Mouse (Mus musculus): Measurements from ENCODE around the gene Cox5b.

The Cox5b gene

DNA sequence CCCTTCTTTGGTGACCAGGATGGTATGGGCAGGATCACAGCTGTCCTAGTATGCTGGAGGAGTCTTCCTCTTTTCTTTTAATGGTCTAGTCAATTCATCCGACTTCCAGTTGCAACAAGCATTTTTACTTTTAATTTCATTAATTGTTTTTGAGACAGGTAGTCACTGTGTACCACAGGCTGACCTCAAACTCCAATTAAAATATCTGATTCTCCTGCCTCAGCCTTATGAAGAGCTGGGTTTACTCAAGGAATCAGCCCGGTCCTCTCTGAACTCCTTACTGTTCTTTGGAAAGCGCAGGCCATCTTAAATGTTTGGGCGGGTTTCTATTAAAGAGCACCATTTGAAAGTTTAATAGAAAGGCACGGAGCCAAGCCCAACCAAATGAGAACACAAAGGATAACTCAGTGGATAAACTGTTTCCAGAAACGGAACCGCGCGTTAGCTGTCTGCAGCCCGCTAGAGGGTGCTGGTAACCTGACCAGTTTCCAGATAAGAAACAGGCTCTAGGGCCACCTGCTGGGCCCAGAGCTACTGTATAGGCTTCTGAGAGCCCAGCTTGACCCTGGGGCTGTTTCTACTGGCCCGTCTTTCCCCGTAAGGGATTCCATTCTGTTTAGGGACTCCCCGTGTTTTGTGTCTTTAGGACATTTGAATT lies 7.3 kb upstream of the Cox5b start:
- peak; percentile 85 for DNase-seq (ENCODE audit: low spot score)

DNA sequence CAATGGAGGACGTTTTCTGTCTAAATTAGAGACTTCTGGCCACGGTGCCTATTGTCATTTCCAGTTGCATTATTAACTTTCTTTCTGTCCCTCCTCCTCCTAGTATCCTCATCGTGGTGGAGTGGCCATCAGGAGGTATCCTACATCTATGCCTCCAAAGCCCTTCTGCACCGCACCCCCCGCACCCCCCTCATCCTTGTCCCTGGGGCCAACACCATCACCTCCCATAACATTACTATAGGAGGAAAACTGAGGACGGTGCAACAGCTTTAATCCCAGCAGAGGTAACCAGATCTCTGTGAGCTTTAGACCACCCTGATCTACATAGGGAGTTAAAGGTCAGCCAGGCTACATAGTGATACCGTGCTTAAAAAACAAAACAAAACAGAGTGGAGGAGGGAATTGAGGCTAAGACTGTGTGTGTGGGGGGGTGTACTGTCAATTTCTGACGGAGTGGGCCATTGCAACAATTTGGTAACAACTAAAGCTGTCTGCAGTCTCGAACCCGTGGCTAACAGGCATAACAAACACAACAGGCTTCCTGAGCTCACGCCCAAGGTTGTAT lies 496 bp upstream of the Cox5b start:
- DNase-seq (ENCODE audit: low spot score): no peak

DNA sequence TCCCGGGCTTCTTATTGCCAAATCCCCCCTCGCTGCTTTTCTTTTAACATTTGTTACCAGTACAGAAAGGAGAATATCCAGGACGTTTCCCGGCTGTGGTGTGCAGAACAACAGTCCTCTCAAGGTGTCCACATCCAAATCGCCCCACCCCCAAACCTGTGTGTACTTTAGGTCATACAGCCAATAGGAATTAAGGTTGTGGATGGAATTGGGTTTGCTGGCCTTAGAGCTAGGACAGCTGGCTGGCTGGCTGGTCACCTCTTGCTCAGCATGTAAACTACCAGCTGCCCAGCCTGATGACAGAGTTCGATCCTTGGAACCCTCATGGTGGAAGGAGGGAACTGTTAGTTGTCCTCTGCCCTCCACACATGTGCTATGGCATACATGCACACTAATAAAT lies 3.6 kb downstream of the Cox5b start:
- no peak for DNase-seq (ENCODE audit: low spot score)

DNA sequence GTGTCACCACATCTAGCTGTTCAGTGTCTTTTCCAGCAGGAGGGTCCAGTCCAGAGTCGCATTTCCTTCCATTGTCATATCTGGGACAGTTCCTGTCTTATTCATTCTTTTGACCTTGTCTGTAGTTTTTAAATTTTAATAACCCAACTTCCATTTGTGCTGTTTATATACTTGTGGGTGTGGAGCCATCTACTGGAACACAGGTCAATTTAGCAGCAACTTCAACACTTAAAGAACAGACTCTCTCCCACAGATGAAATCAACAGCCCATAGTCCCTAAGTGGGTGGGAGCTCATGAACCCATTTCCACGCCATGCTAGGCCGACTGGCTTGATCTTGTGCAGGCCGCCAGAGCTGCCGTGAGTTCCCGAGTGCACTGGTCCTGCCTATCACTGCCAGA lies 5.2 kb downstream of the Cox5b start:
- DNase-seq (ENCODE audit: low spot score): no peak

DNA sequence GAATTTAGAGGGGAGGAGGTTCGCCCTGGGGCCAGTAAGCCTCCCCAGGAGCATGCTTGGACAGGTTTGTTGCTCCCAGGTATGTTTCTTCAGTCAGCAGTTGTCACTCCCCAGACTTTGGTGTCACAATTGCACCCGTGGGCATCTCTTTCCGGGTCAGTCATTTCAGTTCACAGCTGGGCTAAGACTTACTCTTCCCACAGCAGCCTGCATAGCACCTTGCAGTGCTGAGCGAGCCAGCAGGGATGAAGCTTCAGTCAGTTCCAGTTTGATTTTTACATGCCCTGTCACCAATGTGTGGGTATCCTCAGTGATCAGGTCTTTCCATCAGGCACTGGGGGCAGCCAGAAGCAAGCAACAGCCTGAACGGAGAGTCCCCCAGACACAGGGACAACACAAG lies 5.8 kb downstream of the Cox5b start:
- DNase-seq (ENCODE audit: low spot score): no peak

DNA sequence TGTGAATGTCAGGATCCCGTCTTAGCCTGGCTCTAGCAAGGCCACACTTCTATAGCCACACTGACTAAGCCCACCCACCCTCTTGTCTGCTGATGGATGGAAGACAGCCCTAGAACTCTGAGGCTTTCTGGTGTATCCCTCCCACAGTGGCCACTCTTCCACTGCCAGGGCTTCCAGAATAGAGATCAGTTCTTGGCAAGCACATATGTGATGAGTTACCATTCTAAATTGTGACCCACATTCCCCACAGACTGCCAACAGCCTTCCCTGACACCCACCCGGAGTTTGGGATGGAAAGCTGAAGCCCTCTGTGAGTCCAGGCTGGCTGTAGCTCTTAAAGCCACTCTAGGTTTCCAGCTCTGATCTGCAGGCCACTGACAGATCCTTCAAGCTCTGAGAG lies 15.9 kb downstream of the Cox5b start:
- no peak for DNase-seq (ENCODE audit: low spot score)

DNA sequence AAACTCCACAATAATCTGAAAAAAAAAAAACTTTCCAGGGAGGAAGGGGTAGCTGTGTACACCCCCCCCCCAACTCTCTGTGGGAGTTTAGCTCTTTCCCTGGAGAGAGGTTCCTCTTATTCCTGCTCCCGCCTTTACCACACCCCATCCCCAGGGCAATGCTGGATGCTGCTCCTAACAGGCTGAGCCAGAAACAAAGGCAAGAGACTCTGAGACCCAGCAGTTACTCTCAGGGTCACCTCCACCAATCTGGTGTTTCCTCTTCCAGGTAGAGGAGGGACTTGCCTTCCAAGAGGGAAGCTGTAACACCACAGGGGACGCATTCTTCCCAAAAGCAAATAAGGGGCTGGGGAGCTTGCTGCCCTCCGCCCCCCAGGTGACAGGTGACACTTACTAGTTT lies 16.5 kb downstream of the Cox5b start:
- DNase-seq (ENCODE audit: low spot score): no peak

DNA sequence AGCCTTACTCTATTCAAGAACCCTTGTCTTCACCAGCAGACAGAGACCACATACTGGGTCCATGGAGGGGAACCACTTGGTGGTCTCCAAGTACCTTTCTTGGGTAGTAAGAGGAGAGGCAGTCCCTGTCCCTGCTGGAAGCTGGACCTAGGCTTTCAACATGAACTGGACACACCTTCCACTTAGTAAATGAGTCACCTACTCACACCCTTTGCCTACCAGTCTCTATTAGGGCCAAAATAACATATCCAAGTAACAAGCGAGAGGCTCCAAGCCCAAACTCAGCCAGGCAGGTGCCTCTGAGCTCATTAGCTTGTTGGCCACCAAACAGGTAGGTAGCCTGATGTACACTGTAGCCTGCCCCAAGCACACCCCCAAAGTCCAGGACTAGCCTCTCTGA lies 17.4 kb downstream of the Cox5b start:
- DNase-seq (ENCODE audit: low spot score): no peak

DNA sequence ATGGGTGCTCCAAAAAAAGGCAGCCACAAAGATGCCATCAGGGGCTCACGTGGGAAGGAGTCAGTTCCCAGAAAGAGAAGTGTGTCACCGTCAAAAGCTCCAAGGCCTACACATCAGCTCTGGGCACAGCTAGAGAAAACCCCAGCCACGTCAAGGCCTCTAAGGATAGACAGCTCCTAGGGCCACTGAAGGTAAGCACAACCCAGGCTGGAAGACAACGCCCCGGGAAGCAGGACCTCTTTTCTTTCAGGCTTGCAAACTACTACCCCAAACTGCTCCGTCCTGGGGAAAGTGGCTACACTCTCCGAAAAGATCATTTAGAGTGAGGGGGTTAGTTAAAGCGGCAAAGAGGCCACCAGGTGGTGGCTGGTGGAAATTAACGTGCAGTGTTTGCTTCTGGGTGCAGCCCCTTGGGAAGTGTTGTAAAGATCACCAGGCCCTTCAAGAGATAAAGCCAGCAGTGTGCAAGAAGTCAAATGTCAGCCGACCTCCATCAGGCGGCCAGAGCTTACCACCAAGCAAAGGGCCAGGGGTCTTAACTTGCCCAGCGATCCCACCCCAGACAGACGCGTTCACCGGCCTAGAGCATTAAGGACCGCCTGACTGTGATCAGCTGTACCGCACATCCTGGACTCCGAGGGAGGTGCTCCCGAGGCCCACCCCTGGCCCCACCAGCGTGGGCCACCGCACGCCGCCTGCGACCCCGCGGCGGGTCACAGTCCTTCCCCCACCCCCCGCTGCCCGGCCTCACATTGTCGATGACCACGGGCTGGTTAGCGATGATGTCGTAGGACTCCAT lies 18.0 kb downstream of the Cox5b start:
- DNase-seq (ENCODE audit: low spot score): peak; percentile 52

DNA sequence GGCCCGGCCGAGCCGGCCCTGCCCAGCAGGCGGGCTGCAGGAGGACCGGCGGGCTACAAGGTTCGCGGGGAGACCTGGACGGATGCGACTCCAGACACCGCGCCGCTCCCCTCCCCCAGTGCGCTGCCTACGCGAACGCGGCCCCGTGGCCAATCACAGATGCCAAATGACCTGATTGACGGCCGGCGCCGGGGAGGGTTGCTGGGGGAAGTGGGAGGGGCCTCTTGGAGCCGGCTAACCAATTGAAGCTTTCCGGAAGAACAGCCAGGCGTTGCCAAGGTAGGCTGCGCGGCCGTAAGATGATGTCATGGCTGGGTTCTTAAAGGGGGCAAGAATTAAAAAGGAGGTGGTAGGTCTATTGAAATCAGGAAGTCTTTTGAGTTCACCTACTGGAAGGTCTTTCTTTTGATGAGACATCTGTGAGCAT lies 18.6 kb downstream of the Cox5b start, which contains the start of gene 4933424G06Rik:
TSS of gene 4933424G06Rik (plus strand) at position 296 of the 427 bp plus-strand sequence.
- peak; percentile 98 for DNase-seq (ENCODE audit: low spot score)

DNA sequence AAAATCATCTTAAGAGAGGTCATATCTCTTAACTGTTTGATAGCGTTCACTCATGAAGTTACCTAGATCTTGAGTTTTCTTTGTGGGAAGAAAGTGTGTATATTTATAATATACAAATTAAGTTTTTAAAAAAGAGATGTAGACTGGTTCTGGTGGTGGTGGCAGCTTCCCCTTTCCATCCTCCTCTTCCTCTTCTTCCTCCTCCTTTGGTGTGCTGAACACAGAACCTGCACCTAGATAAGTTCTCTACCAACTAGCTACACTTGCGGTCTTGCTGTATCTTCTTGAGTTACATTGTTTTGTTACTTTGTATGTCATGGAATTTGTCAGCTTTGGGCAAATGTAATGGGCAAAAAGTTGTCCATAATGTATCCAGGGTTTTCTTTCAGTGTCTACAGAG lies 19.9 kb downstream of the Cox5b start:
- no peak for DNase-seq (ENCODE audit: low spot score)

DNA sequence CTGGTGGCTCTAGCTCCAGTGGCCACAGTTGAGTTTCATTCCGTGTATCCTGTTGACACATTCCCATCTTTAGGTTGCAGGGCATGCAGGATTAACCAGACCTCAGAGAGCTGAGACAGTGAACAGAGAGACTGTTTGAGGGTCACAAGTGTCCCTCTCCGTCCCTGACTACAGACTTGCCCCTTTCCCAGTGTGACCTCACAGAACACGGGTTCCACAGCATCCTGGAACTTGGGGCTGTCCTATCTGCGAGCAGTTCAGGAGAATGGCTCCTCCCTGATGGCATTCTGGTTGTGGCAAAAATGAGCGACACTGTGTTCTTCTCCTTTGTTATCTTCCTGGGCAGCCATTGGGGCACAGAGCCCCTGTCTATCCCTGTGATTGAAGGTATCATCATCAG lies 23.1 kb downstream of the Cox5b start, which contains the start of gene Actr1b:
TSS of gene Actr1b (minus strand) at position 112 of the 400 bp plus-strand sequence.
- DNase-seq (ENCODE audit: low spot score): no peak

DNA sequence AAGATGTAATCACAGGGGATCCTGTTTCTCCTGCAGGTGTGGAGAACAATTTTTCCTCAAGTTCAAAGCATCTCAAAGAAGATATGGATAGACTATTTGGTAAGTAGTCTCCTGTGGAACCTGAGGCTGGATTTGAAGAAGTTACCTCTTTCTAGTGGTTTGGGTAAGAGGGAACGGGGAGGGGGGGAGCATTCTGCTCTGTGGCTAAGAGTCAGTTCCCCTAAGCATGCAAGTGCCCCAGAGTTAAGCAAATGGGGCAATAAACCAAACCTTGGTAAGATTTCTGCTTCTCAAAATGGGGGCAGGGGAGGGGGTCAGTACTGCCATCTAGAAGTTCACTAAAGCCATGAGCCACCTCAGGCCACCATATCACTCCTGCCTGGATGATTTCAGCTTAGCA lies 27.5 kb downstream of the Cox5b start:
- no peak for DNase-seq (ENCODE audit: low spot score)

DNA sequence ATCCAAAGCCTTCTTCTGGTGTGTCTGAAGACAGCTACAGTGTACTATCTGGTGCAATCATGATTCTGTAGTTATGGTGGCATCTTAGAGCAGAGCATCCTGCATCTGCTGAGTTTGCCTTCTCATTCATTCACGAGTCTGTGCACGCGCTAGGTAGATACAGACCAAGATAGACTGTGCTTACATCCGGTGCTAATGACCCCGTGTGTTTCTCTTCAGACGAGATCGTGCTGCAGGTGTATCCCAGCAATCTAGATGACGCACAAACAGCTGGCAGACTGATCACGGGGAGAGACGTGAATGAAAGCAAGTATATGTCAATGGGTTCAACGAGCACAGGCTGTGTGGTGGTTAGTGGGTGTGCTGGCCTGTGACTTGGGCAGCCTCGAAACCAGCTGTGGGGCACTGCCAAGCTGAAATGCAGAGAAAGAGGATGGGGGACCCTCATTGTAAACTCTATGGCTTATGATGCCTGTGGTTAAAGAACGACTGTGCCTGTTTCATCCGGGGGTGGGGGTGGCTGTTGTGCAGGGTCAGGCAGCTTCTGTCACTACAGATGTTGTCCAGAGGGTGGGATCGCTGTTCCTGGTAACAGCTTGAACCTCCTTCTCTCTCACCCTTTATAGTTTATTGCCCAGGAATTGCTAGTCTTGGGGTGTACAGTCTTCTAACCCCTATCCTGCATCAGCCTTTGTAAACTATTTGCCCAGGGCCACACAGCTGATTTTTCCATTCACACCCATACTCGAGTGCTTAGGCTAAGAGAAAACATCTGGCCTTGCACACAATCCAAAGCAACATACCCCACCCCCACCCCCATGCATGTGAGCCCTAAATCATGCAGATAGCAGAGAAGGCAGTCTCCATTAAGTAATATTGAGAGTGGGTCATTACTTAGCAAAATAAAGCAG lies 32.2 kb downstream of the Cox5b start:
- no peak for DNase-seq (ENCODE audit: low spot score)

DNA sequence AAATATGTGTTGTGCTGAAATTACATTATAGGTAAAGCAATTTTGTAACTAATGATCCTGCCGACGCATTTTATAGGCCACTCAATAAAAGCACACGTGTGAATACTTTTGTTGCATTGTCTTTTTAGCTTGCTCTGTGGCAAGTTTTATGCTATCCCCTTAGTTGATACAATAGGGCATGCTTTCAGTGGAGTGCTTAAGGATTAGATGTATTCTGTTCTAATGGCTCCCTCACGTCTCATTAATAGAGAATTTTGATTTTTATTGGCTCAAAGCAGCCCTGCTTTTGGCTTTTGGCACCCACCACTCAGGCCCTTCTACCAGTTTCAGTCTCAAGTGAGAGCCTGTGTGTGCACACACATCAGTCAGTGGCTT lies 32.8 kb downstream of the Cox5b start:
- no peak for DNase-seq (ENCODE audit: low spot score)

DNA sequence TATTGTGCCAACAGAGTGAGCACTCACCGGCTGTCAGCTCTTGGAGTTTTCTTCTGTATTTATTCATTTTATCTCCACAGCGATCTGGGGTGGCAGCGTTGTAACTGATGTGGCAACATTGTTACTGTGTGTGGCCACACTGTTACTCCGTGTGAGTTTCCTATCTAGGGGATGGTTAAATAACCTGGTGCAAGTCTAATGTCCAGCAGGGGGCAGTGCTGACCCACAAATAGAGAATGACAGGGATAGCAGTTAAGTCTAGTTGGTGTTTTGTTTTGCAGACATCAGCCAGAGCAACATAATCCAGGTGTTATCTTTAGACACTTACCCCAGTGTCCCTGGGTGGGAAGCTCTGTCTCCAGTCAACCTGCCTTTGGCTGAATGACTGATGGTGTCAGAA lies 46.1 kb downstream of the Cox5b start:
- DNase-seq (ENCODE audit: low spot score): peak; percentile 93

DNA sequence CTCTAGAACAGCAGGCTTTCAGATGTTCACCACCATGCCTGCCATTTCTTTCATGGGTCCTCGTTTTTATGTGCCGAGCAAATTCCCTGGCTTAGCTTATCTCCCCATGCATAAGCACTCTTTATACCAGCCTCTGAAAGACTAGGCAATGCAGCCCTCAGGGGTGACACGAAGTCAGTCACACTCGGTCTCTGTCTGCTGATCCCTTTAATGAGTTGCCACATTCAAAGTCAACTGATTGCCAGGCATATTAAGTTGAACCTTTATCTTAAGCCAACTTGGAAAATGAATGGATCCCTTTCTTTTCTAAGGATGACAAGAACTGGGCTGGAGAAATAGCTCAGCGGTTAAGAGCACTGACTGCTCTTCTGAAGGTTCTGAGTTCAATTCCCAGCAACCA lies 48.0 kb downstream of the Cox5b start:
- no peak for DNase-seq (ENCODE audit: low spot score)

DNA sequence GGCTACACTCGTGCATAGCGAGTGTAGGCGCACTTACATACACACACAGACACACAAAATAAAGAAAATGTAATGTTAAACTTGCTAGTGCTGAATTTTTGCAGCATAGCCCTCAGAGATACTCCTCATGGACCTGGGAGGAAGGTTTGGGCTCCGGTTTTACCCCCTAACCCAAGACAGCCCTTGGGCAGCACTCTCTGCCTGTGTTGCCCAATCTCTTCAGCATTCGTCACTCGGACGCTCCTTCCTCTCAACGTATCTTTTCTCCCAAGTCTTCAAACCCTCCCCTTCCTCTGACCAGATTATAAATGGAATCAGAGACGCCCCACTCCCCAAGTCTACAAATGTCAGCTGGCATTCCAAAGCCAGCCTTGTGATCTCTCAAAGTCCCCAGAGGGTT lies 51.8 kb downstream of the Cox5b start:
- no peak for DNase-seq (ENCODE audit: low spot score)
